Mouse (Mus musculus) CD4-positive, CD25-positive, alpha-beta regulatory T cell, adult 2 months (primary cell): ENCODE measurements around the gene Tmem231.

ENCODE experiments used
- DNase-seq: peaks from one replicate; pipeline ENCODE4 v3.0.0-alpha.2; 2012; ENCODE audit warnings: low read depth, low spot score

Tmem231 gene

GRCm38 (mm10) chr8:111909621-111910450 lies 23.8 kb downstream of the Tmem231 start, which contains the start of gene Chst5:
Gene Chst5, minus strand, starts transcription at chr8:111910447.
- no peak for DNase-seq

- no peak for DNase-seq
These were observed 28.1 kb downstream of the Tmem231 start for GRCm38 (mm10) chr8:111905500-111906121.

- DNase-seq, result no peak
These were observed 31.6 kb downstream of the Tmem231 start for GRCm38 (mm10) chr8:111902080-111902479.

GRCm38 (mm10) chr8:111898586-111898985 lies 35.1 kb downstream of the Tmem231 start:
- no peak for DNase-seq

- DNase-seq, result peak; percentile 19
These were observed 38.7 kb downstream of the Tmem231 start for GRCm38 (mm10) chr8:111894955-111895354.

GRCm38 (mm10) chr8:111892615-111893014 lies 41.1 kb downstream of the Tmem231 start:
- no peak for DNase-seq

GRCm38 (mm10) chr8:111891983-111892382 lies 41.7 kb downstream of the Tmem231 start:
- no peak for DNase-seq

GRCm38 (mm10) chr8:111890911-111891303 lies 42.8 kb downstream of the Tmem231 start:
- DNase-seq, result no peak

GRCm38 (mm10) chr8:111889931-111890910 lies 43.5 kb downstream of the Tmem231 start:
- DNase-seq, result no peak

GRCm38 (mm10) chr8:111888091-111888650 lies 45.5 kb downstream of the Tmem231 start:
- no peak for DNase-seq

- no peak for DNase-seq
These were observed 46.2 kb downstream of the Tmem231 start for GRCm38 (mm10) chr8:111887479-111887878.

- DNase-seq, result no peak
These were observed 50.1 kb downstream of the Tmem231 start for GRCm38 (mm10) chr8:111883615-111884014.

- peak; percentile 76 for DNase-seq
These were observed 52.1 kb downstream of the Tmem231 start for GRCm38 (mm10) chr8:111881591-111881990.

GRCm38 (mm10) chr8:111877711-111878110 lies 56.0 kb downstream of the Tmem231 start:
- peak; percentile 59 for DNase-seq

GRCm38 (mm10) chr8:111876355-111876948 lies 57.2 kb downstream of the Tmem231 start, which contains the start of gene Tmem170:
Gene Tmem170, minus strand, starts transcription at chr8:111876750.
- DNase-seq, result peak; percentile 99

- DNase-seq, result peak; percentile 60
These were observed 57.9 kb downstream of the Tmem231 start for GRCm38 (mm10) chr8:111875758-111876157.

- no peak for DNase-seq
These were observed 62.4 kb downstream of the Tmem231 start for GRCm38 (mm10) chr8:111871278-111871677.

- no peak for DNase-seq
These were observed 63.3 kb downstream of the Tmem231 start for GRCm38 (mm10) chr8:111870379-111870778.

GRCm38 (mm10) chr8:111868664-111869063 lies 65.0 kb downstream of the Tmem231 start:
- DNase-seq, result no peak

GRCm38 (mm10) chr8:111865857-111866256 lies 67.8 kb downstream of the Tmem231 start:
- no peak for DNase-seq
